Mouse (Mus musculus) kidney, postnatal 0 days (tissue): ENCODE measurements around the gene Ehd1. TPM values are rescaled to one million over a fixed set of nuclear protein-coding genes. Genes with fewer than 3 reads are reported as not detected.

Source experiments
- ATAC-seq: fragments of 200-750 bp; cut with Nextera tagmentation; replicated peaks from 2 replicates; pipeline ENCODE4 v1.8.0; 2017; ENCODE audit warnings: low read depth, moderate number of reproducible peaks, moderate TSS enrichment, moderate library complexity; ENCODE audit not compliant: low FRiP score
- DNase-seq: peaks from one replicate; pipeline ENCODE4 v3.0.0-alpha.2; 2016; ENCODE audit warnings: low spot score
- H3K27ac ChIP-seq: fragments of 300-500 bp; sonication (generic); 2 replicates; pipeline ENCODE4 v1.5.1; 2014; ENCODE audit warnings: mild to moderate bottlenecking
- H3K27me3 ChIP-seq: fragments of 300-500 bp; sonication (generic); 2 replicates; pipeline ENCODE4 v1.6.1; 2014; ENCODE audit warnings: low read length, mixed read lengths; ENCODE audit not compliant: insufficient read depth
- H3K36me3 ChIP-seq: fragments of 300-500 bp; sonication (generic); 2 replicates; pipeline ENCODE4 v1.6.1; 2014; ENCODE audit warnings: low read length, mixed read lengths; ENCODE audit not compliant: insufficient read depth
- H3K4me1 ChIP-seq: fragments of 300-500 bp; sonication (generic); replicated peaks from 2 replicates; pipeline ENCODE4 v1.6.1; 2014; ENCODE audit warnings: antibody characterized with exemption, low read length, mixed read lengths; ENCODE audit not compliant: insufficient read depth
- H3K4me2 ChIP-seq: fragments of 300-500 bp; sonication (generic); 2 replicates; pipeline ENCODE4 v1.6.1; 2014; ENCODE audit warnings: mild to moderate bottlenecking, low read length, moderate library complexity, mixed read lengths
- H3K4me3 ChIP-seq: fragments of 300-500 bp; sonication (generic); replicated peaks from 2 replicates; pipeline ENCODE4 v1.5.1; 2014; ENCODE audit warnings: low read depth, low read length
- H3K9ac ChIP-seq: fragments of 300-500 bp; sonication (generic); 2 replicates; pipeline ENCODE4 v1.6.1; 2014; ENCODE audit warnings: low read depth, low read length
- H3K9me3 ChIP-seq: fragments of 300-500 bp; sonication (generic); replicated peaks from 2 replicates; pipeline ENCODE4 v1.6.1; 2016; ENCODE audit warnings: low read length, inconsistent platforms, mixed read lengths
- CTCF ChIP-seq: IDR thresholded peaks from 2 replicates; pipeline ENCODE4 v1.5.1; 2016; ENCODE audit warnings: antibody characterized with exemption, low read depth, mild to moderate bottlenecking, moderate library complexity
- WGBS: fragments of 180-500 bp; shearing (Covaris S2); extraction: QIAGEN DNeasy Blood & Tissue Kit; methylation state at CpG from one replicate; pipeline ENCODE4 v1.1.7; 2014; 5-methylcytosine and 5-hydroxymethylcytosine counted together
- polyA plus RNA-seq: library from polyadenylated mRNA; unstranded; fragments of >200 nt; fragmentation: Nextera tagmentation; extraction: Ambion mirVana; gene quantifications from 2 replicates; pipeline ENCODE4 v1.2.1, GENCODE M21; 2015

Gene Ehd1
- polyA plus RNA-seq, 1 experiment from 2014 or later = 64.2 TPM

DNA sequence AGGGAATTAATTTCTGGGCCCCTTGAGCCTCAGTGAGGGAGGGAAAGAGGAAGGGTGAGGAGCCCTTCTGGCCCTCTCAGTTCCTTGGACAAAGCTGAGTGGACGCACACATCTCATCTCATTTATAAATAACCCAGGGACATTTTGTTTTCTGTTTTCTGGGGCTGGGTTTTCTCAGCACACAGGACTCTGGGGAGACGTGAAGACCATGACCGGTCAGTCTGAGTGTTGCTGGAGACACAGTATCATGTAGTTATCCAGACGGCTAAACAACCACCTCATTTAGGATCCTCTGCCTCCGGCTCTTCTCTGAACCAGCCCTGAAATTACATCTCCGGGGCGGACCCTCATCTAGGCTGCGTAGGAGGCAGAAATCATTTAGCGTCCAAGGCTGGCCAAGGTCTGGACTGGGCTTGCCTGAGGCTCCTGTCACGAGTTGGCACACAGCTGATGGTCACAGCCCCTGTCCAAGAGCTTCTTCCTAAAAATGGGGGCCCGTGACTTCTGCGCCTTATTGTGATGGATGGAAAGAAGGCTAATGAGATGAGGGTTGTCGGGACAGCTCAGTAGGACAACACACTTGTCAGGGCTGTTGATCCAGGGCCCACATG lies 2.4 kb upstream of the Ehd1 start:
- H3K9me3 ChIP-seq = no peaks in the 10 kb centered on the region
- 80% methylated on average over 13 of the region's 13 CpGs for WGBS
- no peaks in the 10 kb centered on the region for H3K27me3 ChIP-seq
- H3K4me3 ChIP-seq = no peak overlapping the region
- H3K36me3 ChIP-seq = no peaks in the 10 kb centered on the region
- no peak for TF ChIP-seq CTCF
- no peak for DNase-seq
- ATAC-seq = no peak
- H3K9ac ChIP-seq = no peak overlapping the region
- H3K27ac ChIP-seq = 0 out of 2 replicates have a peak overlapping the region, but pooled peaks have one; percentile 21
- peaks cover 18% of the 10 kb centered on the region for H3K4me1 ChIP-seq
- no peak overlapping the region for H3K4me2 ChIP-seq

DNA sequence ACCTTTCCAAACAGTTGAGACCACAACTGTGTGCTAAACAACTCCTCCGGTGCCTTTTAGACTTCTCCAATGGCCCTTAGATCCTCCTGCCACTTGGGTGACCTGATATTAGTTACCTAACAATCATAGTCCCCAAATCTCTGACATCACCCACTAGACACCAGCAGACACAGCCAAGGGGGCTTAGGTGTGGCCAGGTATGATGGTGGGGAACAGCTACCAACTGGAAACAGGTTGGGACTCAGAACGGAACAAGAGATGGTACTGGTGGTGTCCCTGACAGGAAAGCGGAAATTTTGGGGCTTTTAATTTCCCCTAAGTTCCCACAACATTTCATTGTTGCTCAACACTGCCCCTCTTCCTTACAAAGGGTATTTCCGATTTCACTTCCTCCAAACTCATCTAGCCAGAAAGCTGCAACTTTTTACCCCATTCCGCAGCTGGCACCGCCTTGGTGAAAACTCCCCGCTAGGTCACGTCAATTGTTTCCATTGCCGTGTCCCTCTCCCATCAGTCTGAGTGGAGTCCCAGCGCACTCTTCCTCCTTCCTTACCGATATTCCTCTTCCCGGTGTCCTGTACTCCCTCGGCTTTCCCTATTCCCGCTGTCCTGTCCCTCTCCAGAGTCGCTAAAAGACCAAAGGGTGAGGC lies 660 bp upstream of the Ehd1 start:
- peak overlapping the region; percentile 30 for H3K4me3 ChIP-seq
- H3K4me1 ChIP-seq = peaks cover 33% of the 10 kb centered on the region
- no peaks in the 10 kb centered on the region for H3K27me3 ChIP-seq
- peak overlapping the region; percentile 94 for H3K4me2 ChIP-seq
- H3K36me3 ChIP-seq = 0 out of 2 replicates have a peak, but pooled peaks cover under 1% of the 10 kb centered on the region
- ATAC-seq = no peak
- no peaks in the 10 kb centered on the region for H3K9me3 ChIP-seq
- 5% methylated on average over 15 of the region's 15 CpGs for WGBS
- DNase-seq = peak; percentile 61
- H3K9ac ChIP-seq = peak overlapping the region; percentile 59
- no peak for TF ChIP-seq CTCF
- H3K27ac ChIP-seq = peak overlapping the region; percentile 81

DNA sequence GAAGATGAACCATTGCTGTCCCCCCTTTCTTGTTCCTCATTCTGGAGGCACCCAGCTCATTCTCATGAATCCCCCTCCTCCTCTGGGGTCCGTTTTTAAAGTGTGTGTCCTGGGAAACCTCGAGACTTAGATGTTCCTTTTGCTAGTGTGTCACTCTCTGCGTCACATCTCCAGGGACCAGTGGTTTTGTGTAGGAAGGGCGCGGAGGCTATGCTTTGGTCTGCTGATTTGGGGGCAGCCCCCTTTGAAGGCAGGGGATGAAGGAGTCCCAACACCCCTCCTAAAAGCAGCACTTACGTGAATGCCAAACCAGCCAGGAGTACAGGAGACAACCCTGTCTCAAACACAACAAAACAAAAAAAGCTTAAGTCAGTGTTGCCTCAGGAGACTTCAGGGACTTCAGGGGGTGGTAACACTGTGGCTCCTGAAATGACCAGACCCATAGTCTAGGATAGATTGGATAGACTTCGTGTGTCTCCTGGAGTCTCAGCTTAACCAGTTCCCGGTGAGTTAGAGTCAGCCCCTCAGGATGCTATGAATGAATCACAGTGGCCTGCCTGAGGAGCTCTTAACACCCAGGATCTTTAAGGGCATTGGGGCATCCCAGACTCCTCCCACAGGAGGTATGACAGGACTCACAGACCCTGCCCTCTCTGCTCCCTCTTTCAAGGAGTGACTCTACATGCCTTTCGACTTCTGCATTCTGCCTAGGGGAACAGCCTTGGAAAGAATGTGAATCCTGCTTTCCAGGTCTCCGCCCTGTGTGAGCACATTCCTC lies 1.3 kb downstream of the Ehd1 start:
- DNase-seq = peak; percentile 90
- Histone ChIP-seq H3K4me1 (peaks cover 33% of the 10 kb centered on the region), H3K4me3 (peak overlapping the region; percentile 89), H3K27me3 (no peaks in the 10 kb centered on the region), H3K27ac (peak overlapping the region; percentile 85), H3K36me3 (peaks cover 16% of the 10 kb centered on the region), H3K9me3 (no peaks in the 10 kb centered on the region), H3K4me2 (peak overlapping the region; percentile 94), H3K9ac (peak overlapping the region; percentile 84)
- peak; percentile 59 for ATAC-seq
- 2% methylated on average over 10 of the region's 10 CpGs for WGBS
- TF ChIP-seq CTCF = no peak

DNA sequence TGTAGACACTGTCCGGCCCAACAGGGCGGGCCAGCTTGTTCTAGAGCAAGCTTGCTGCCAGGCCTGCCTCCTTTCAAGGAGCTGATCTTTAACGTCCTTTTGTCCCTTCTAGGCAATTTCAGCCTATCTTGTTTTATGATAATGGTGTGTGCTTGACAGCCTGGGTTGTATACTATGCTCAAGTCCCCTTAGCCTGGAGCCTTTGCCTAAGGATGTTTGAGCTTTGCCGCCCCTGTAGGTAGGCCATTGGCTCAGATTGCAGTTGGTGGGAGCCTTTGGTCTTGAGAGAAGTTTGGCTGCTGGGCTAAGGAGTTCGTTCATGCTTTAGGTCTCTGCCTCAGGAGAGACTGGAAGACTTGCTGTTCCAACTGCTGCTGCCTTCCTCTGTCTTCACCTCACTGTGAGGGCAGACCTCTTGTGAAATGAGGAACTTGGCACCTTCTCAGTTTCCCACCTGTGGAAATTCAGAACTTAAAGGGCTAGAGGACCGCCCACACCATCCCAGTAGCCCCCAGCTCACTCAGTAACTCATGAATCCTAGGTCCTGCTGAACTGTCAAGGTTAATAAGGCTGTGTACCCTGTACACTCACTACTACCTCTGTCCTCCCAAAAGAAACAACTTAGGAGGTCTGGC lies 2.0 kb downstream of the Ehd1 start:
- WGBS = 19% methylated on average over 6 of the region's 6 CpGs
- no peak for DNase-seq
- H3K9me3 ChIP-seq = no peaks in the 10 kb centered on the region
- ATAC-seq = no peak
- H3K27me3 ChIP-seq = no peaks in the 10 kb centered on the region
- H3K4me3 ChIP-seq = peak overlapping the region; percentile 89
- peaks cover 33% of the 10 kb centered on the region for H3K4me1 ChIP-seq
- peaks cover 16% of the 10 kb centered on the region for H3K36me3 ChIP-seq
- H3K9ac ChIP-seq = peak overlapping the region; percentile 84
- no peak for TF ChIP-seq CTCF
- peak overlapping the region; percentile 94 for H3K4me2 ChIP-seq
- H3K27ac ChIP-seq = peak overlapping the region; percentile 85

DNA sequence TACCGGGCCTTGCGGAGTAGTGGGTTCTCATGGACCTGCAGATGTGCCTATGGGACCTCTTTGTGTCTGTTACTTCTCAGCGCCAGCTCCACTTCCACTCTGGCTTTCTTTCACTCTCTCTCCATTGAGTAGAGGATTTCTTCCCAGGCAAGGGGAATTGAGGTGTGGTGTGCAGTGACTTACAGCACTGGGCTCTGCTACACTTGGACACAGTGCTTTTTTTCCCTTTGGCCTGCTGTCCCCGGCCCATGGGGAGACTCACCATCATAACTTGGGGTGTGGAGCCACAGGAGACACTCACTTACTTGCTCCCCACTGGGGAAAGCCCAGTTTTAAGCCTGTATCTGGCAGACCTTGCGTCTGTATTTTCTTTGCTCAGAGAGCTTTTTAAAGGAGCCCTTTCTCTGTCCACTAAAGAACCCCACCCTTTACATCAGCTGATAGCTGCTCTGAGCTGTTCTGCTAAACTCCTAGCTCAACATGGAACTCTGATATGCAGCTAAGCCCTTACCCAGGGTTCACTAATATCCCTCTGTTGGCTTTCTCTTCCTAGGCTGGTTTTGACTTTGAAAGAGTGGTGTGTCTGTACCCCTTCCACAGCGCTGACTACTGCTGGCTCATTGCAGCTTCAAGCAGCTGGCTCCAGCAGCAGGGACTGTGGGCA lies 3.1 kb downstream of the Ehd1 start:
- peaks cover 22% of the 10 kb centered on the region for H3K36me3 ChIP-seq
- no peaks in the 10 kb centered on the region for H3K27me3 ChIP-seq
- H3K4me3 ChIP-seq = no peak overlapping the region
- H3K4me1 ChIP-seq = peaks cover 33% of the 10 kb centered on the region
- ATAC-seq (no peak), DNase-seq (no peak)
- 86% methylated on average over 6 of the region's 6 CpGs for WGBS
- H3K4me2 ChIP-seq = peak overlapping the region; percentile 94
- no peak for TF ChIP-seq CTCF
- H3K9me3 ChIP-seq = no peaks in the 10 kb centered on the region
- H3K27ac ChIP-seq = 0 out of 2 replicates have a peak overlapping the region, but pooled peaks have one; percentile 52
- peak overlapping the region; percentile 35; the same call in 1 of the 2 replicates for H3K9ac ChIP-seq
